Mouse (Mus musculus) testis, adult 10 weeks (tissue): Measurements from ENCODE around the gene Olfr1465. TPM values are rescaled to one million over a fixed set of nuclear protein-coding genes. Genes with fewer than 3 reads are reported as not detected.

Experiments used
- polyA plus RNA-seq: library from polyadenylated mRNA; stranded (reverse); fragments of 350-450 nt; fragmentation: Illumina TruSeq; extraction: RNeasy Lipid Tissue Mini Kit (QIAGEN cat#74804); gene quantifications from one replicate; pipeline ENCODE4 v1.2.3, GENCODE M21; 2014; ENCODE audit warnings: low read depth, low replicate concordance

The Olfr1465 gene
- polyA plus RNA-seq = not detected

GRCm38 (mm10) chr19:13315441-13315840 lies at the start of gene Olfr1465:
Olfr1465 (minus strand) TSS chr19:13315541.

GRCm38 (mm10) chr19:13361936-13362335 lies 46.6 kb upstream of the Olfr1465 start, which contains the start of gene Olfr1467:
Olfr1467 (plus strand) TSS chr19:13362236.

DNA sequence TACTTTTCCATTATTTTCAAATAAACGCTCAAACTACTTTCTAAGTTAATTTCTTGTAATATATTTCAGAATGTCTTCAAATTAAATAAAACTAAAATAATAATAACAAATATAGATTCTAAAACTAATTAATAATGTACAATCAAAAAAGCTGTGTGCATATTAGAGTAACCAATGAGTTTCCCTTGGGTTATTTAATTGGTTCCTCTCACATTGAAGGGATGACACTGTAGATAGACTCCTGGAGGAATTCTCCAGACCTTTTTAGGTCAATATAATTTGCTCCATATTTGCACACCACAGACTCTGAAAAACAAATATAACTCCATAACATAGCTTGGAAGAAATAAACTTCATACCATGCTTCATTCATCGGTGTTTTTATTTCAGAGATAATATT lies 23.2 kb upstream of the Olfr1465 start, which contains the start of gene Olfr1466:
Gene Olfr1466, plus strand, starts transcription at position 301 of the 400 bp plus-strand sequence.

Other genes starting within 250 kb of the Olfr1465 start
- gene Olfr1457, start 217.7 kb downstream of the Olfr1465 start, polyA plus RNA-seq = not detected
- not detected for gene Olfr1458, start 208.8 kb downstream of the Olfr1465 start, polyA plus RNA-seq
- gene Olfr1459, start 166.0 kb downstream of the Olfr1465 start, polyA plus RNA-seq = 0.04 TPM
- not detected for gene Olfr1461, start 152.5 kb downstream of the Olfr1465 start, polyA plus RNA-seq
- gene Olfr1462, start 129.8 kb downstream of the Olfr1465 start, polyA plus RNA-seq = not detected
- gene Olfr1463, start 84.2 kb downstream of the Olfr1465 start, polyA plus RNA-seq = not detected
- not detected for gene Olfr1466, start 23.3 kb upstream of the Olfr1465 start, polyA plus RNA-seq
- gene Olfr1467, start 46.7 kb upstream of the Olfr1465 start, polyA plus RNA-seq = not detected
- not detected for gene Olfr1469, start 92.3 kb upstream of the Olfr1465 start, polyA plus RNA-seq
- not detected for gene Olfr1471, start 127.9 kb upstream of the Olfr1465 start, polyA plus RNA-seq
- not detected for gene Olfr1472, start 140.5 kb upstream of the Olfr1465 start, polyA plus RNA-seq
- gene Olfr1474, start 154.0 kb upstream of the Olfr1465 start, polyA plus RNA-seq = not detected
- not detected for gene Olfr1475, start 164.7 kb upstream of the Olfr1465 start, polyA plus RNA-seq
- gene Olfr1477, start 185.0 kb upstream of the Olfr1465 start, polyA plus RNA-seq = not detected
- not detected for gene Olfr1480, start 212.4 kb upstream of the Olfr1465 start, polyA plus RNA-seq